Mouse (Mus musculus): ENCODE results near the gene Aftph. TPM values are rescaled to one million over a fixed set of nuclear protein-coding genes. Genes with fewer than 3 reads are reported as not detected.

Gene Aftph
- polyA plus RNA-seq, 1 experiment from 2014 or later, result 22.1 TPM

DNA sequence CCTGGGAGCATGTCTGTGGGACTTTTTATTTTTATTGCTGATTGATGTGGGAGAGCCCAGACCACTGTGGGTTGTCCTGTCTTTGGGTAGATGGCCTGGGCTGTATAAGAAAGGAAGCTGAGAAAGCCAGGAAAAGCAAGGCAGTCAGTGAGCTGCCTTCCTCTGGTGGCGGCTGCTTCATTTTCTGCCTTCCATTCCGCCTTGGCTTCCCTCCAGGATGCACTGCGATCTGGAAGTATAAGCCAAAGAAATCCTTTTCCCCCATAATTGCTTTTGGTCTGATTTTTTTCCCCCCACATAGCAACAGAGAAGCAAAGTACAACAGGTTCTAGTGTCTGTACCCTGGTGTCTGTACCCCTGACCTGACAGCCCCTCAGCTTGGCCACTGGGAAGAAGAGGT is 82.3 kb downstream of the Aftph start:
- Histone ChIP-seq H3K27ac (no peak overlapping the region), H3K4me3 (replicated peaks) (no peak overlapping the region), H3K9me3 (no peaks in the 10 kb centered on the region), H3K4me2 (replicated peaks) (no peak overlapping the region), H3K36me3 (no peaks in the 10 kb centered on the region), H3K9ac (no peak overlapping the region), H3K4me1 (replicated peaks) (peaks cover 27% of the 10 kb centered on the region), H3K27me3 (replicated peaks) (no peaks in the 10 kb centered on the region)
- no peak for ATAC-seq
- WGBS, result 64% methylated on average over 3 of the region's 3 CpGs

DNA sequence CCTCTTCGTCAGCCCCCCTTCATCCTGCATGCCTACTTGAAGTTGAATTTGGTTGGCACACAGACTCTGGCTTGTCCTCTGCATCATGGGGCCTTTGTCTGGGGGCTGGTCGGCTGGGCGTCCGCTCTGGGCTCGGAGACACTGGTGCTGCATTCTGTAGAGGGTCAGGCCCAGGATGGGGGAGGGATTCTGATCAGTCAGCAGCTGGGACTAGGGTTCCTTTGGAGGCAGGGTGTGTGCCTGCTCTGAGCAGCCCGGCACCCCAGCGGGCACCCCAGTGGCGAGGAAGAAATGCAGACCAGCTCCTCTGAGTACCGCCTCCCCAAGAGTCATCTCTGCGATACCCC is 84.7 kb downstream of the Aftph start:
- 0 out of 2 replicates have a peak overlapping the region, but pooled peaks have one; percentile 9 for H3K9ac ChIP-seq
- H3K9me3 ChIP-seq, result no peaks in the 10 kb centered on the region
- H3K4me1 ChIP-seq (replicated peaks), result peaks cover 23% of the 10 kb centered on the region
- H3K27ac ChIP-seq, result peak overlapping the region; percentile 72; the same call in 1 of the 2 replicates
- H3K4me3 ChIP-seq (replicated peaks), result peak overlapping the region; percentile 3; the same call in 1 of the 2 replicates
- peak overlapping the region; percentile 51 for H3K4me2 ChIP-seq (replicated peaks)
- 0 out of 2 replicates have a peak, but pooled peaks cover 4% of the 10 kb centered on the region for H3K36me3 ChIP-seq
- no peaks in the 10 kb centered on the region for H3K27me3 ChIP-seq (replicated peaks)
- ATAC-seq, result peak; percentile 41; the same call in 1 of the 2 replicates
- WGBS, result 27% methylated on average over 10 of the region's 10 CpGs

DNA sequence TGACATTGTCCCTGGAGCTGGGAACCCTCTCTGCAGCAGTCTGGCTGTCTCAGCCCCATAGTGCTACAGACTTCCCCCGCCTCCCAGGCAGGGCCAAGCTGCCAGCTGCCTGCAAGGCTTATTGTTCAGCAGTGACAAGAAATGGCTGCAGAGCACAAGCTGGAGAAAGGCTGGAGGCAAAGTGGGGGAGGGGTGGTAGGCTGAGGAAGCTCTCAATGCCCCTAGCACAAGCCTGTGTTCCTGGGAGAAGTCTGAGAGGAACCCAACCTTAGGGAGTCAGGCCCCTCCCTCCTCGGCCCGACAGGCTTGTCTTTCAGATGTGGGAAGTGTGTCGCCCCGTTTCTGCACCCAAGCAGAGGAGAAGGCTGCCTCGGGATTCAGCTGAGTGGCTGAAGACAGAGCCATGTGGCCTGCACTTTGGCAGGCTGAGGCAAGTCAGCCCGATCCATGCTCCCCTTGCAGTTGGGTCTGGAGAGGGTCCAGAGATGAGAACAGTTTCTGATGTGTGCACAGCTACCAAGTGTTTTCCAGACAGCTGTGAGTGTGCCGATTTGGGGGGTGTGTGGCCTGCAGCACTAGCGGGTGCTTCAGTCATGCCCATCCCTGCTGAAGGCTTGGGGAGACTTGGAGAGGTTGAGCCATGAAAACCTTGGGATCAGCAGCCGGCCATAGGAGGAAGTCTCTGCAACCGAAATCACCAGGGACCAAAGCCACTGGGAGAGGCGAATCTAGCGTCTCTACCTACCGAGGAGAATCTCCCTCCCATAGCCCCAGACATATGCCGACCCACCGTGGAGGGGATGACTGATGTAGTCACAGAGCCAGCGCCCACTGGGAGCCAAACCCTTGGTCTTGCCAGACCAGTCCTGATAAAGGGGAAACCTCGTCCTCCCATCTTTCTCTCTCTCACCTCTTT is 85.3 kb downstream of the Aftph start:
- 0 out of 2 replicates have a peak overlapping the region, but pooled peaks have one; percentile 9 for H3K9ac ChIP-seq
- 20% methylated on average over 18 of the region's 18 CpGs for WGBS
- H3K27me3 ChIP-seq (replicated peaks), result no peaks in the 10 kb centered on the region

DNA sequence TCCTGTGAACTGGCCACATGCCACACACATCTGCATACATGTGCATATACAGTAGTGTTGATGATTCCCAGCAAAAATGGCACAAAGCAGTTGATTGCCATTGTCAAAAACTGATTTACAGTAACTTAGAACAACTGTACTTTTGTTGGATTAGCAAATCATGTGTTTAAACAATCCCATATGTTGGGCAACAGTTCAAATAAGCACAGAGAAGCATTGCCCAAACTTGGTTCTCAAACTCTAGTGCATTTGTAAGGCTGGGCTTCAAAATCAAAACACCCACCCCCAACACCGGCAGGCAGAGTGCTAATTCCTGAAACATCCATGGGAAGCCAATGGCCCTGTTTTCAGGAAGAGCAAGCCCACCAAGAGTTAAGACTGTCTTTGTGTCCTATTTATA is 90.2 kb downstream of the Aftph start:
- H3K36me3 ChIP-seq, result peaks cover 9% of the 10 kb centered on the region; the same call in 1 of the 2 replicates

More for the DNA sequence above, 85.3 kb downstream of the Aftph start:
- ATAC-seq, result peak; percentile 80
- H3K36me3 ChIP-seq, result 0 out of 2 replicates have a peak, but pooled peaks cover 4% of the 10 kb centered on the region
- peak overlapping the region; percentile 51 for H3K4me2 ChIP-seq (replicated peaks)
- H3K27ac ChIP-seq, result peak overlapping the region; percentile 72
- no peaks in the 10 kb centered on the region for H3K9me3 ChIP-seq
- peaks cover 23% of the 10 kb centered on the region for H3K4me1 ChIP-seq (replicated peaks)
- H3K4me3 ChIP-seq (replicated peaks), result peak overlapping the region; percentile 3; the same call in 1 of the 2 replicates

DNA sequence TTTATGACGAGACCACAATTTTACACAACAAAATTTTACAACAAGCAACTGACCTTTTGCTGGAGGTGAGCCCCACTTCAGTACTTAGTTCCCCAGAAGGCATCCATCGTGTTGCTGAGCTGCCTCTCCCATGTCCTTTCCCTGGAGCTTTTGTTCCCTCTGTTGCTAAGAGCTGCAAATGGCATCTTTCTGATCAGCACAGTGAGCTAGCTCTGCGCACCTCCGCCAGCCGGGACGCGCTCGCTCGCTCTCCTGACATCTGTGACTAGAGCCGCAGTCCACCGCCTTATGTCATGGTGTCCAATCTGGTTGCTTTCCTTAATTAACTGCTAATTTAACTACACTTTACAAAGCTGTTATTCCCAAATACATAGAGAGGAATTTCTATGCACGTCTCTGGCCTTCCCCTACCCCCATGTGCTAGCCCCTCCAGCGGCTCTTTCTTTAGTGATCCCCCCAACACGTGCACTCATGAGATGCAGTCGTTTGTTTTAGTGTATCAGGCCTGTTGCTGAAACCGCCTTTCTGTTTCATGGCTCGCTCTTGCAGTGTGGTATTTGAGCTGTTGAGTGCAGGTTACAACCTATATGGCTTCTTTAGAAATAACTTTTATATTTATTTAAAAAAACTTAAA is 91.3 kb downstream of the Aftph start:
- ATAC-seq, result no peak
- H3K4me1 ChIP-seq (replicated peaks), result peaks cover 18% of the 10 kb centered on the region; the same call in 1 of the 2 replicates
- H3K9me3 ChIP-seq, result no peaks in the 10 kb centered on the region
- H3K9ac ChIP-seq, result no peak overlapping the region
- no peak overlapping the region for H3K4me2 ChIP-seq (replicated peaks)
- H3K27me3 ChIP-seq (replicated peaks), result no peaks in the 10 kb centered on the region
- peaks cover 9% of the 10 kb centered on the region; the same call in 1 of the 2 replicates for H3K36me3 ChIP-seq
- 90% methylated on average over 17 of the region's 17 CpGs for WGBS
- H3K4me3 ChIP-seq (replicated peaks), result no peak overlapping the region
- H3K27ac ChIP-seq, result no peak overlapping the region

More for the DNA sequence above, 90.2 kb downstream of the Aftph start:
- WGBS, result 63% methylated on average over 1 of the region's 1 CpGs
- H3K4me1 ChIP-seq (replicated peaks), result peaks cover 25% of the 10 kb centered on the region
- H3K9me3 ChIP-seq, result no peaks in the 10 kb centered on the region
- no peak overlapping the region for H3K4me3 ChIP-seq (replicated peaks)
- no peak overlapping the region for H3K9ac ChIP-seq
- ATAC-seq, result no peak
- no peak overlapping the region for H3K27ac ChIP-seq
- H3K27me3 ChIP-seq (replicated peaks), result no peaks in the 10 kb centered on the region
- H3K4me2 ChIP-seq (replicated peaks), result no peak overlapping the region

DNA sequence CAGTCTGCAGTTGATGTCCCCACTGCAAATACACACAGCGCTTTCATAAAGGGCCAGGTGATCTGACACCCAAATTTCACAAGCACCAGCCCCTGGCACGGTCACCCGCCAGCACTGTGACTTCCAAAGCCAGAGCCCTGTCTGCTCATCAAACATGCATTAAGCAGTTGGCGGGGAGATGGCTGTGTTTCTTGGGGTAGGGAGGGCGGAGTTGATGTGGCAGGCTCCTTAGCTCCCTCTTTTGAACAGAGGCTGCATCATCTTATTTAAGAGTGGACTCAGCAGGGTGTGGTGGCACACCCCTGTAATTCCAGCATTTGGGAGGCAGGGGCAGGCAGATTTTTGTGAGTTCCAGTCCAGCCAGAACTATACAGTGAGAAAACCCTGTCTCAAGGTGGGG is 91.9 kb downstream of the Aftph start:
- Histone ChIP-seq H3K9me3 (no peaks in the 10 kb centered on the region), H3K27ac (no peak overlapping the region), H3K27me3 (replicated peaks) (no peaks in the 10 kb centered on the region), H3K4me1 (replicated peaks) (peaks cover 15% of the 10 kb centered on the region; the same call in 1 of the 2 replicates), H3K4me2 (replicated peaks) (no peak overlapping the region), H3K9ac (no peak overlapping the region), H3K4me3 (replicated peaks) (no peak overlapping the region), H3K36me3 (peaks cover 9% of the 10 kb centered on the region; the same call in 1 of the 2 replicates)
- WGBS, result 90% methylated on average over 5 of the region's 5 CpGs
- no peak for ATAC-seq

DNA sequence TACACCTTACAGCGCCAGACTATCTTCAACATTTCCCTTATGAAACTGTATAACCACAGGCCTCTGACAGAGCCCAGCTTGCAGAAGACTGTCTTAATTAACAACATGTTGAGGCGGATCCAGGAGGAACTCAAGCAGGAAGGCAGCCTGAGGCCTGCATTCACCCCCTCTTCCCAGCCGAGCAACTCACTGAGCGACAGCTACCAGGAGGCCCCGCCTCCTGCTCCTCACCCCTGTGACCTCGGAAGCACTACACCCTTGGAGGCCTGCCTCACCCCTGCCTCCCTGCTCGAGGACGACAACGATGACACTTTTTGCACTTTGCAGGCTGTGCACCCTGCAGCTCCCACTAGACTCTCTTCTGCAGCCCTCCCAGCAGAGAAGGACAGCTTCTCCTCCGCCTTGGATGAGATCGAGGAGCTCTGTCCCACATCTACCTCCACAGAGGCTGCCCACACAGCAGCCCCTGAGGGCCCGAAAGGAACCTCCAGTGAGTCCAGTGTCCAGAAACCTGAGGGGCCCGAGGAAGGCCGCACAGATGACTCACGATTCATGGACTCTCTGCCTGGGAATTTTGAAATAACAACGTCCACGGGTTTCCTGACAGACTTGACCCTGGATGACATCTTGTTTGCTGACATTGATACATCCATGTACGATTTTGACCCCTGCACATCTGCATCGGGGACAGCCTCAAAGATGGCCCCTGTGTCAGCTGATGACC is 93.3 kb downstream of the Aftph start:
- WGBS, result 55% methylated on average over 19 of the region's 19 CpGs
- H3K9me3 ChIP-seq, result no peaks in the 10 kb centered on the region
- no peak overlapping the region for H3K4me3 ChIP-seq (replicated peaks)
- no peaks in the 10 kb centered on the region for H3K27me3 ChIP-seq (replicated peaks)
- peaks cover 24% of the 10 kb centered on the region; the same call in 1 of the 2 replicates for H3K4me1 ChIP-seq (replicated peaks)
- H3K9ac ChIP-seq, result no peak overlapping the region
- H3K36me3 ChIP-seq, result peaks cover 5% of the 10 kb centered on the region; the same call in 1 of the 2 replicates
- no peak for ATAC-seq
- H3K27ac ChIP-seq, result no peak overlapping the region
- H3K4me2 ChIP-seq (replicated peaks), result no peak overlapping the region

DNA sequence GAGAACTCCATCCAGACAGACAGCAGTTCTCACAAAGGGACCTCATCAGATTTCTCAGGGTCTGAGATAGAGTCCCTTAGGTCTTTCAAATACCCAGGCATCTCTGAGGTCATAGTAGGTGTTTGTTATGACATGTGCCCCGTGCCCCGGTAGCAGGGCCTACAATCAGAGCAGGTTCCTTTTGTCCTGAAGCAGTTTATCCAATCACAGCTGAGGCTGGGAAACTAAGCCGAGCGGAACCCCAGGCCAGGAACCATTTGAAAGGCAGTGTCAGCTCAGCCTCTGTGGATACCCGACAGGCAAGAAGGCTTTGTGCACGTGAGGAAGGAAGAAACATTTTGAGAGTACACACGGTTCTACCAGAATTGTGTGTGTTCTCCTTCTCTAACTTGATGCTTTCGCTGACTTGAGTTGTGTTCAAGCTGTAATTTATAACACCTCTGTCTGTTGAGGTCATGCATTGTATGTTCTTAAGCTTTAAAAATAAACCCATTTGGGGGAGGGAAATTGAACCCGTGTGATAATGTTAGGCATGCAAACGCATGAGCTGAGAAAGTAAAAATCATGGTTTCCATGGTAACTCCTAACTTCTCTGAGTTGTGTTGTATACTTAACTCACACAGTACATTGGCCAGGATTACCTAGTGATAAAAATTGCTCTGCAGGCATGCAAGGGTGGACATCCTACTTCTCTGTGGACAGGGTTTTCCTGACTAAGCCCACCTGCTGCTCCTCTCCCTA is 94.2 kb downstream of the Aftph start:
- Histone ChIP-seq H3K27me3 (replicated peaks) (no peaks in the 10 kb centered on the region), H3K4me2 (replicated peaks) (no peak overlapping the region), H3K36me3 (peaks cover 5% of the 10 kb centered on the region; the same call in 1 of the 2 replicates), H3K27ac (no peak overlapping the region), H3K4me3 (replicated peaks) (no peak overlapping the region), H3K4me1 (replicated peaks) (peaks cover 24% of the 10 kb centered on the region; the same call in 1 of the 2 replicates), H3K9ac (no peak overlapping the region), H3K9me3 (no peaks in the 10 kb centered on the region)
- no peak for ATAC-seq
- 50% methylated on average over 10 of the region's 10 CpGs for WGBS

DNA sequence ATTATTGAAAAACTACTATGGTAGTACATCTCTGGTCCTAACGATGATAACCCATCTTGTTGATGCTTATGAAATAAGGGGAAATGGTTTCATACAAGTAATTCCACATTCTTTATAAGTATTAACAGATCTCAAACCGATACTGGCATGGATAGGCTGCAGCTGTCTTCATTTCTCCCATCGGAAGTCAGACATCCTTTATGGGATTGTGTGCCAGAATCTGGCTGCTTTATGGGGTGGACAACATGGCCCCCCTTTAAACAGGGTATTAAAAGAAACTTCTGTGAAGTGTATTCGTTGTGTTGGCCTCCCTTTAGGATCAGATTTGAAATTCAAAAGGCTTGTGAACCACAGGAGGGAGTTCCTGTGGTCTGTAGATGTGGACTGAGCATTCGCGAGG is 95.2 kb downstream of the Aftph start:
- no peak for ATAC-seq
- H3K36me3 ChIP-seq, result peaks cover 5% of the 10 kb centered on the region; the same call in 1 of the 2 replicates
- no peak overlapping the region for H3K27ac ChIP-seq
- H3K27me3 ChIP-seq (replicated peaks), result no peaks in the 10 kb centered on the region
- no peaks in the 10 kb centered on the region for H3K9me3 ChIP-seq
- no peak overlapping the region for H3K9ac ChIP-seq
- H3K4me1 ChIP-seq (replicated peaks), result peaks cover 24% of the 10 kb centered on the region; the same call in 1 of the 2 replicates
- H3K4me3 ChIP-seq (replicated peaks), result no peak overlapping the region
- H3K4me2 ChIP-seq (replicated peaks), result no peak overlapping the region
- 73% methylated on average over 6 of the region's 6 CpGs for WGBS

DNA sequence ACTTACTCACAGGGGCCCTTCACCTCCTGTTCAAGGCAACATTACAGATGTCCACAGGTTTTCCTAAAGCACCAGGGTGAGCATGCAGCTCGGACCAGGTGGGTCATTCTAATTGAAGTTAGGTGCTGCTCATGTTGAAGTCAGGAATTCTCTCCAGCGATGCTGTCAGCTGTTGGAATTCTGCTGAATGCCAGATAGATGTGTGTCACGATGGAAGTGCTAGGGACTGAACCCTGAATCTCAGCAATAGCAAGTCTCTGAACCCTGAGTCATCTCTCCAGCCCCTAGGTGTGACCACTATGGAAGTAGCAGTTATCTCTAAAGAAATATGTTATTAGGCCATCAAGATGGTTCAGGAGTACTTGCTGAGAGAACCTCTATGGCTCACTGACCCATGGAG is 95.9 kb downstream of the Aftph start:
- Histone ChIP-seq H3K4me1 (replicated peaks) (peaks cover 30% of the 10 kb centered on the region), H3K9me3 (no peaks in the 10 kb centered on the region), H3K4me2 (replicated peaks) (no peak overlapping the region), H3K27ac (no peak overlapping the region), H3K36me3 (peaks cover 5% of the 10 kb centered on the region; the same call in 1 of the 2 replicates), H3K4me3 (replicated peaks) (no peak overlapping the region), H3K27me3 (replicated peaks) (no peaks in the 10 kb centered on the region), H3K9ac (no peak overlapping the region)
- 73% methylated on average over 3 of the region's 3 CpGs for WGBS
- ATAC-seq, result no peak

DNA sequence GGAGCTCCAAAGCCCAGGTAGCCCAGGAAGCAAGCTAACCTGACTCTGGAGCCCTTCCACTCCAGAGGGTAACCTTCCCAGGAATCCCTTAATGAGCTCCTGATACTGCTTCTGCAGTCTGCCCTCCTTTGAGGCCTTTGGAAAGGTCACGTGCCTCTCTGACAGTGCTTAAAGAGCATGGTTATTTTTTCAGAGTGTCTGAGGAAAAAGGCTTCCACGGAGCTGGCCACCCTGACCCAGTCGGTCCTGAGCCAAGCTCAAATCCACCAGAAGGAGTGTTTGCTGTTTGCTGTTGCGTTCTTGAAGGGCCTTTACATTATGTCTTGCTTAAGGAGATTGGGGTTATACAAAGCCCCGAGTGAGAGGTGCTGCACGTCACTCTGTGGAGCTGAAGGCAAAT is 96.5 kb downstream of the Aftph start:
- no peak overlapping the region for H3K4me3 ChIP-seq (replicated peaks)
- 62% methylated on average over 6 of the region's 6 CpGs for WGBS
- no peak overlapping the region for H3K27ac ChIP-seq
- H3K27me3 ChIP-seq (replicated peaks), result no peaks in the 10 kb centered on the region
- H3K36me3 ChIP-seq, result peaks cover 5% of the 10 kb centered on the region; the same call in 1 of the 2 replicates
- no peaks in the 10 kb centered on the region for H3K9me3 ChIP-seq
- no peak overlapping the region for H3K9ac ChIP-seq
- peaks cover 37% of the 10 kb centered on the region for H3K4me1 ChIP-seq (replicated peaks)
- no peak for ATAC-seq
- H3K4me2 ChIP-seq (replicated peaks), result no peak overlapping the region

Measured in intestine, embryonic 15.5 days (tissue).